Mouse (Mus musculus): ENCODE results near the gene Rps27l. TPM values are rescaled to one million over a fixed set of nuclear protein-coding genes. Genes with fewer than 3 reads are reported as not detected.

Rps27l gene
- polyA plus RNA-seq, 1 experiment = 54.1 TPM

DNA sequence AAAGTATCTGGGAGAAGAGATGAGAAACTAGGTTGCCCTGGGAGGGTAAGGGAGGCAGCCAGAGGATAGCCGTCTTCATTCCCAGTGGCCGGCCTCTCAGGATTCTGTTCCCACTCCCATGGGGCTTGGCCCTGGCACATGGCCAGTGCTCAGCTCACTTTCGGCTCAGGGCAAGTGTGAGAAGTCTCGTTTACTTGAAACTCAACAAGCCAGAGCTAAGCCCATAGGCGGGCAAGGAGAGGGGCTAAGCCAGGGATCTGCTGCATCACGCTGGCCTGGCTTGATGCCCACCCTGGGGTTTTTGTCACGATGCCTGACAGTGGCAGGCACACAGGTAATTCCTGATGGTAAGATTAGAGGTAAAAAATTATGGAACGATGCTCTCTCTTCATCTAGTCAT is 8.4 kb upstream of the Rps27l start:
- H3K27ac ChIP-seq (ENCODE audit: insufficient read depth, low read length) = no peak overlapping the region

DNA sequence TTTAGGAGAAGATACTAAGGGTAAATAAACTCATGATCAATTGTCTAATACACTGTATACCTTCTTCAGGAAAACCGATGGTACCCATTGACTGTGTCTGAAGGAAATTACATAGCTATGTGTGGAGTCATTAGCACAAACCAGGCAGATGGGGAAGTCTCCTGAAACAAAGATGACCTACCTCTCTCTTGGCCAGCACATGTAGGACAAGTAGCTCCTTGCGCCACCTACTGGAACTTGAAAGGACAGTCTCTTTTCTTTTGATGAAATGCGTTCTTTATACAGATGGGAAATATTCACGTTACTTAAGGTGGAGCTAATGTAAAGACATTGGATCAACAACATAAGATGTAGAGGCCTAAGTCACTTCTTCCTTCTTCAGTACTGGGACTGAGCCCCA is 7.0 kb upstream of the Rps27l start:
- TF ChIP-seq CTCF (IDR thresholded peaks at IDR 0.05; ENCODE audit: extremely low read depth, insufficient read depth, low read length) = peak; percentile 77
- no peak for TF ChIP-seq POLR2A (IDR thresholded peaks at IDR 0.05; ENCODE audit: extremely low read depth, insufficient read depth, low read length)
- Histone ChIP-seq H3K27ac (ENCODE audit: insufficient read depth, low read length) (no peak overlapping the region), H3K4me3 (ENCODE audit: insufficient read depth, low read length) (no peak overlapping the region), H3K4me1 (ENCODE audit: control insufficient read depth, insufficient read depth, low read length) (no peaks in the 10 kb centered on the region)

More for the DNA sequence above, 8.4 kb upstream of the Rps27l start:
- Histone ChIP-seq H3K4me3 (ENCODE audit: insufficient read depth, low read length) (no peak overlapping the region), H3K4me1 (ENCODE audit: control insufficient read depth, insufficient read depth, low read length) (no peaks in the 10 kb centered on the region)
- TF ChIP-seq POLR2A (IDR thresholded peaks at IDR 0.05; ENCODE audit: extremely low read depth, insufficient read depth, low read length) = no peak
- TF ChIP-seq CTCF (IDR thresholded peaks at IDR 0.05; ENCODE audit: extremely low read depth, insufficient read depth, low read length) = no peak

DNA sequence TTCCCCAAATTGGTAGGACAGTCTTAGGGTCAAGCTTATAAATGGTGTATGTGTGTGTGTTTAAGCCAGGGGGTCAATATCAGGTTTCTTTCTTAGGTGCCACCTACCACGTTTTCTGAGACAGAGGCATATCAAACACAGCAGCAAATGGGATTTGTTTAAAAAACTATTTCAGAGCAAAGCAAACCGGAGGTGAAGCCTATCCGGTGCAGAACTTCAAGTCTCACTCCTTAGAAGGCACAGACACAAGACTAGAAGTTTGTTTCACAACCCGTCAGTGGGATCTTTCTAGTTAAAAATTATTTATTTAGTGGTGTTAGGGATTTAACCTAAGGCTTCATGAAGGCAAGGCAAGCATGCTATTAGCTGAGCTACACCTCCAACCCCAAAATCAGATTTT is 725 bp upstream of the Rps27l start:
- peaks cover 2% of the 10 kb centered on the region; the same call in 1 of the 2 replicates for H3K4me1 ChIP-seq (ENCODE audit: control insufficient read depth, insufficient read depth, low read length)
- peak overlapping the region; percentile 43; the same call in 1 of the 2 replicates for H3K27ac ChIP-seq (ENCODE audit: insufficient read depth, low read length)
- H3K4me3 ChIP-seq (ENCODE audit: insufficient read depth, low read length) = peak overlapping the region; percentile 53
- TF ChIP-seq CTCF (IDR thresholded peaks at IDR 0.05; ENCODE audit: extremely low read depth, insufficient read depth, low read length) = no peak
- no peak for TF ChIP-seq POLR2A (IDR thresholded peaks at IDR 0.05; ENCODE audit: extremely low read depth, insufficient read depth, low read length)

DNA sequence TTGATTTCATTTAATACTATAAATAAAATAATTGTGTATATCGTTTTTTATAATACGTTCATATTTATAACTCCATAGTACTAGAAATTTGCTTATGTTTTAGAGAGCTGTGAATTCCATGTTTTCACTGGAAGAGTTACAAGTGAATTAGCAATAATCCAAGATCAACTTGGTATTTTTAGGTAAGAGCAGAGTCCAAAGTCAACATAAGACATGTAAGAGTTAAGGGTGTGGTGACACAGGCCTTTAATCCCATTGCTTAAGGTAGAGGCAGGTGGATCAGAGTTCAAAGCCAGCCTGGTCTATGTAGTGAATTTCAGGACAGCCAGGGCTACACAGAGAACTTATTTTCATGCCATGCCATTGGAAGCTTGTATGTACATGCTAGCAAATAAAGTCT is 2.6 kb downstream of the Rps27l start:
- Histone ChIP-seq H3K4me1 (ENCODE audit: control insufficient read depth, insufficient read depth, low read length) (peaks cover 2% of the 10 kb centered on the region; the same call in 1 of the 2 replicates), H3K27ac (ENCODE audit: insufficient read depth, low read length) (no peak overlapping the region), H3K4me3 (ENCODE audit: insufficient read depth, low read length) (no peak overlapping the region)
- TF ChIP-seq POLR2A (IDR thresholded peaks at IDR 0.05; ENCODE audit: extremely low read depth, insufficient read depth, low read length) = no peak
- TF ChIP-seq CTCF (IDR thresholded peaks at IDR 0.05; ENCODE audit: extremely low read depth, insufficient read depth, low read length) = no peak

DNA sequence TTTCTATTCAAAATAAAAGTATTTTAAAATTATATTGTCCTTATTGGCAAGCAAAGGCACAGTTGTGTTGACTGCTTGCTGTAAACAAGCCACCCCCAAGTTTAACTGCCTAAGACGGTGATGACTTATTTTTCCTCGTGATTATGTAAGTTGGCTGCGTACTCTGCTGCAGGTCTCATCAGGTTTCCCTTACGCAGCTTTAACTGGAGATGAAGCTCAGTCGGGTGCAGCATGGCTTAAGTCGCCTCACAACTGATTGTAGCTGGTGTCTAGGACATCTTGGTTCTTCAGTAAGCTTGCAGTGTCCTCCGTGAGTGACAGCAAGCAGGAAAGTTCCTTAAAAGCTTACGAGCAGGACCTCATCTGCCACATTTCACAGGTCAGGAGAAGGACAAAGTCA is 6.4 kb downstream of the Rps27l start:
- Histone ChIP-seq H3K4me3 (ENCODE audit: insufficient read depth, low read length) (no peak overlapping the region), H3K27ac (ENCODE audit: insufficient read depth, low read length) (no peak overlapping the region), H3K4me1 (ENCODE audit: control insufficient read depth, insufficient read depth, low read length) (no peaks in the 10 kb centered on the region)
- no peak for TF ChIP-seq POLR2A (IDR thresholded peaks at IDR 0.05; ENCODE audit: extremely low read depth, insufficient read depth, low read length)
- TF ChIP-seq CTCF (IDR thresholded peaks at IDR 0.05; ENCODE audit: extremely low read depth, insufficient read depth, low read length) = no peak

DNA sequence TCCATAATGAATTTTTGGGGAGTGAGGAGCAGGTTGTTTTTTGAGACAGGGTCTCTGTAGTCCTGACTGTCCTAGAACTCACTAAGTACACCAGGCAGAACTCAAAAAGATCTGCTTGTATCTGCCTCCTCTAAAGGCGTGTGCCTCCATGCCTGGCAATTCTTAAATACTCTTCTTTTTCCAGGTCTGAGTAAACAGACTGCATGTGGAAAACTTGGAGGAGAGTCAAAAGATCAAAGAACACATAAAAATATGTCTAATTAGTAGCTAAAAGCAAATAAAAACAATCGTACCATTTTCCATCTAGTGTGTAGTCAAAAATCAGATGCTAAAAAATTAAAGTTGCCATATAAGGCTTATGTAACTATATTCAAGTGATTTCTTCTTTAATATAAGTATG is 7.0 kb downstream of the Rps27l start:
- H3K4me3 ChIP-seq (ENCODE audit: insufficient read depth, low read length) = no peak overlapping the region
- no peak overlapping the region for H3K27ac ChIP-seq (ENCODE audit: insufficient read depth, low read length)
- no peaks in the 10 kb centered on the region for H3K4me1 ChIP-seq (ENCODE audit: control insufficient read depth, insufficient read depth, low read length)
- TF ChIP-seq CTCF (IDR thresholded peaks at IDR 0.05; ENCODE audit: extremely low read depth, insufficient read depth, low read length) = no peak
- TF ChIP-seq POLR2A (IDR thresholded peaks at IDR 0.05; ENCODE audit: extremely low read depth, insufficient read depth, low read length) = no peak

DNA sequence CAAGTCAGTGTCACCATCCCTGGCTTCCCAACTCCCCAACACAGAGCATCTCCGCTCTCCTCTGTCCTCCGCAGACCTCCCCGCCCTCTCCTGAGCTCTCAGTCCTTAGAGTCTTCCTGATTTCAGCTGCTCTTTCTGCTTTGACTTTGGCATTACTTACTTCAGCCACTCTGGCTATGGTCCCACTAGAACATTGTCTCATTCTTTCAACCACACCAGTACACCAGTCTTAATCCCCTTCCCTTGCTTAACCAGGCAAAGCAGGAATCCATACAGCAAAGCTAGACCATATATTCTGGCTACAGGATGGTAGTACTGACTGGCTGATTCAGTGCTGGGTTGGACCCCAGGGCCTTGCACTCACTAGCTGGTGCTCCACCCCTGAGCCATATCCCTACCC is 11.6 kb downstream of the Rps27l start:
- Histone ChIP-seq H3K4me3 (ENCODE audit: insufficient read depth, low read length) (no peak overlapping the region), H3K4me1 (ENCODE audit: control insufficient read depth, insufficient read depth, low read length) (no peaks in the 10 kb centered on the region), H3K27ac (ENCODE audit: insufficient read depth, low read length) (no peak overlapping the region)
- TF ChIP-seq POLR2A (IDR thresholded peaks at IDR 0.05; ENCODE audit: extremely low read depth, insufficient read depth, low read length) = no peak
- TF ChIP-seq CTCF (IDR thresholded peaks at IDR 0.05; ENCODE audit: extremely low read depth, insufficient read depth, low read length) = no peak

DNA sequence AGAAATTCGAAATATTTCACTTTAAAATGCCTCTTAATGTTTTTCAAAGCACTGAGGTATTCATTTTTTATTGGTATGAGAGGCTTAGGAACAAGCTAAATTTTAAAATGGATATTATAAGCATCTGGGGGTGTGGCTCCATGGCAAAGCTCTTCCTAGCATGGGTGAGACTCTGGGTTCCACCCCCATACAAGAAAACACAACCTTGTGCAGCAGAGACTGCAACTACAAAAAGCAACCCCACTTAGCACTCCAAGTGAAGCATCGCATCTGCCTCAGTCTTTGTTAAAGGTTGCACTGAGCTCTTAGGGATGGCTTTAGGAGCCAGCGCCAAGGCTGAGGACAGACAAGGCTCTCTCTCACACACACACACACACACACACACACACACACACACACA is 15.6 kb downstream of the Rps27l start:
- Histone ChIP-seq H3K27ac (ENCODE audit: insufficient read depth, low read length) (no peak overlapping the region), H3K4me3 (ENCODE audit: insufficient read depth, low read length) (no peak overlapping the region), H3K4me1 (ENCODE audit: control insufficient read depth, insufficient read depth, low read length) (no peaks in the 10 kb centered on the region)
- TF ChIP-seq CTCF (IDR thresholded peaks at IDR 0.05; ENCODE audit: extremely low read depth, insufficient read depth, low read length) (no peak), POLR2A (IDR thresholded peaks at IDR 0.05; ENCODE audit: extremely low read depth, insufficient read depth, low read length) (no peak)

DNA sequence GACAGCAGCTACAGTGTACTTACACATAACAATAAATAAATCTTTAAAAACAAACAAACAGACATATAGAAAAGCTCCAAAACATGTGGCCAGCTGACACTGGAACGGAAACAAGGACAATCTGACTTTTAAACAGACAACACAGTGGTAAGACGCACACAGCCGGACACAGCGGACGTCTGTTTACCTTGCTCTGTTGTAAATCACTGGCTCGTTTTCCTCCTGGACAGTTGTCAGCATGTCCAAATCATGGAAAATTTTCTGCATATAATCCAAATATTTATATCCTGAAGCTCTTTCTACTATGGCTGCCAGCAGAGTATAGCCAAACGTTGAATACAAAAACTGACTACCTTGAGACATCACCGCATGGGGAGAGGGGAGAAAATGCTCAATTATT is 21.6 kb downstream of the Rps27l start:
- no peaks in the 10 kb centered on the region for H3K4me1 ChIP-seq (ENCODE audit: control insufficient read depth, insufficient read depth, low read length)
- no peak overlapping the region for H3K27ac ChIP-seq (ENCODE audit: insufficient read depth, low read length)
- H3K4me3 ChIP-seq (ENCODE audit: insufficient read depth, low read length) = no peak overlapping the region
- TF ChIP-seq CTCF (IDR thresholded peaks at IDR 0.05; ENCODE audit: extremely low read depth, insufficient read depth, low read length) (no peak), POLR2A (IDR thresholded peaks at IDR 0.05; ENCODE audit: extremely low read depth, insufficient read depth, low read length) (no peak)

DNA sequence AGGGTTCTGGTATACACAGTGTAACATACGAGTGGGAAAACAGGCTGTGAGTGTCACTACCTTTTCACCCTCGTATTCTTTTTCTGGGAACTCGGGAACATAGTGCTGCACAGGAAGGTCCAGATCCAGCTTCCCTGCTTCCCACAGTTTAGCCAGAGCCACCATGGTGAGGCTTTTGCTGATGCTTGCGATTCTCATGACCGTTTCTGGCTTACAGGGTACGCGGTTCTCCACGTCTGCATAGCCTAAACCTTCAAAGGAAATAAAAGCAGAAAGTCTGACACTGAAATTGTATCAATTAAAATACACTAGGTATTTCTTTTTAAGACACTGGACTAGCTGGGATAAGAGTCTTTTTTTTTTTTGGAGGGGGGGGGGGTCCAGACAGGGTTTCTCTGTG is 25.2 kb downstream of the Rps27l start:
- no peak overlapping the region for H3K4me3 ChIP-seq (ENCODE audit: insufficient read depth, low read length)
- H3K4me1 ChIP-seq (ENCODE audit: control insufficient read depth, insufficient read depth, low read length) = peaks cover 2% of the 10 kb centered on the region; the same call in 1 of the 2 replicates
- no peak for TF ChIP-seq CTCF (IDR thresholded peaks at IDR 0.05; ENCODE audit: extremely low read depth, insufficient read depth, low read length)
- TF ChIP-seq POLR2A (IDR thresholded peaks at IDR 0.05; ENCODE audit: extremely low read depth, insufficient read depth, low read length) = no peak
- H3K27ac ChIP-seq (ENCODE audit: insufficient read depth, low read length) = no peak overlapping the region
